Mouse (Mus musculus) stomach, embryonic 15.5 days (tissue): ENCODE results near the gene Eps8. TPM values are rescaled to one million over a fixed set of nuclear protein-coding genes. Genes with fewer than 3 reads are reported as not detected.

Experiments used
- ATAC-seq: fragments of 200-750 bp; cut with Nextera tagmentation; 2 replicates; pipeline ENCODE4 v1.8.0; 2017; ENCODE audit warnings: low read depth, moderate number of reproducible peaks, moderate TSS enrichment; ENCODE audit not compliant: insufficient read depth, low FRiP score
- H3K27ac ChIP-seq: fragments of 300-500 bp; sonication (generic); 2 replicates; pipeline ENCODE4 v1.5.1; 2015; ENCODE audit warnings: mild to moderate bottlenecking, inconsistent platforms
- H3K27me3 ChIP-seq: fragments of 300-500 bp; sonication (generic); replicated peaks from 2 replicates; pipeline ENCODE4 v1.6.1; 2015; ENCODE audit warnings: inconsistent platforms
- H3K36me3 ChIP-seq: fragments of 300-500 bp; sonication (generic); 2 replicates; pipeline ENCODE4 v1.6.1; 2015; ENCODE audit warnings: inconsistent platforms
- H3K4me1 ChIP-seq: fragments of 300-500 bp; sonication (generic); 2 replicates; pipeline ENCODE4 v1.6.1; 2015; ENCODE audit warnings: inconsistent platforms
- H3K4me2 ChIP-seq: fragments of 300-500 bp; sonication (generic); 2 replicates; pipeline ENCODE4 v1.6.1; 2015; ENCODE audit warnings: mild to moderate bottlenecking, inconsistent platforms
- H3K4me3 ChIP-seq: fragments of 300-500 bp; sonication (generic); replicated peaks from 2 replicates; pipeline ENCODE4 v1.5.1; 2015; ENCODE audit warnings: inconsistent platforms
- H3K9ac ChIP-seq: fragments of 300-500 bp; sonication (generic); 2 replicates; pipeline ENCODE4 v1.6.1; 2015; ENCODE audit warnings: inconsistent platforms
- H3K9me3 ChIP-seq: fragments of 300-500 bp; sonication (generic); 2 replicates; pipeline ENCODE4 v1.6.1; 2016; ENCODE audit warnings: inconsistent platforms
- WGBS: fragments of 180-500 bp; shearing (Covaris S2); methylation state at CpG from one replicate; pipeline ENCODE4 v1.1.7; 2015; 5-methylcytosine and 5-hydroxymethylcytosine counted together
- polyA plus RNA-seq: library from polyadenylated mRNA; unstranded; fragments of >200 nt; fragmentation: Nextera tagmentation; extraction: Ambion mirVana; gene quantifications from 2 replicates; pipeline ENCODE4 v1.2.1, GENCODE M21; 2015

The Eps8 gene
- polyA plus RNA-seq, 1 experiment from 2014 or later = 42.3 TPM

DNA sequence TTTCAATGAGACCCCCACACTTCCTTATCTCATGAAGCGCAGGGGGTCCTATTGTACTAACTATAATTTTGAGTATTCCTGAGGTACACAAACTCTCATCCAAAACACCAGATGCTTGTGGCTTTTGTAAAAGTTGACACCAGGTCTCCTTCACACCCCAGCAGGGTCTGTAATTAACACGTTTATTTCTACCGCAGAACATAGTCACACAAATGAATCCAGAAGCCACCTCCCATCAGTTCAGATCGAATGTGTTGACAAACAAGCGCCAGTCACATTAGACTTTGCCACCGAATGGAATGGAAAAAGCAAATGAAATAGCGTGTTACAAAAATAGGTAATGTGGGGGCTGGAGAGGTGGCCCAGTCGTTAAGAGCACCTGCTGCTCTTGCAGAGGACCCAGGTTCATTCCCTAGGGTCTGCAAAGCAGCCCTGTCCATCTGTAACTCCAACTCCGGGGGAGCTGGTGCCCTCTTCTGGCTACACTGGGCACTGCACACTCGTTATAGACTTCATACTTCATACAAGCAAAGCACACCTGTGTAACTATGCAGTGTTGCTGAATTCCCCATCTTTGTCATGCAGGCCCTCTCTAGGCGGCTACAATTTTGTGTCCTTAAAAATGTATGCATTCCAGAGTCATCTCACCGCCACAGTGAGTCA is 3.9 kb upstream of the Eps8 start:
- Histone ChIP-seq H3K4me3 (no peak overlapping the region), H3K27me3 (no peaks in the 10 kb centered on the region), H3K9ac (no peak overlapping the region), H3K27ac (no peak overlapping the region), H3K36me3 (no peaks in the 10 kb centered on the region), H3K9me3 (no peaks in the 10 kb centered on the region), H3K4me2 (no peak overlapping the region), H3K4me1 (no peaks in the 10 kb centered on the region)
- ATAC-seq = no peak
- WGBS = 72% methylated on average over 12 of the region's 12 CpGs

- Histone ChIP-seq H3K27me3 (no peaks in the 10 kb centered on the region), H3K36me3 (no peaks in the 10 kb centered on the region), H3K27ac (no peak overlapping the region), H3K9ac (no peak overlapping the region), H3K4me3 (no peak overlapping the region), H3K9me3 (no peaks in the 10 kb centered on the region), H3K4me2 (no peak overlapping the region), H3K4me1 (no peaks in the 10 kb centered on the region)
- WGBS = 72% methylated on average over 6 of the region's 6 CpGs
- no peak for ATAC-seq
Measured at GRCm38 (mm10) chr6:137657203-137657602, 2.5 kb upstream of the Eps8 start.

GRCm38 (mm10) chr6:137649528-137649927 is 5.1 kb downstream of the Eps8 start:
- WGBS = 29% methylated on average over 3 of the region's 7 CpGs
- no peak overlapping the region for H3K9ac ChIP-seq

DNA sequence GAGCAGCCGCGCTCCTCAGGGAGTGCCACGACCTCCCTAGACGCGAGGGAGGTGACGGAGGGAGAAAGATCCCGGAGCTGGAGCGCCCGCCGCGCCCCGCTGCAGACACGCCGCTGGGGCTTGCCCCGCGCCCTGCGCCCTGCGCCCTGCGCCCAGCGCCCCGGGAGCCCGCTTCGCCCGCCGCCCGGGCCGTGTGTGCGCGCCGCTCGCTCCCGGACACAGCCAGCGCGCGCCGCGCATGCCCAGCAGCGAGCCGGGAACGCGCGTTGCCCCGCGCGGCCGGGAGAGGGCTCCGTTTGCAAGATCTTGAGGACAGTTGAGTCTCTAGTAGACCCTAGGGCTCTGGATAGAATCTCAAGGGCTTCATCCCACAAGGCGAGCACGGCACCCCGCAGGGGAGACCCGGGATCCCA is 5.6 kb downstream of the Eps8 start:
- 0% methylated on average over 40 of the region's 51 CpGs for WGBS
- ATAC-seq = peak; percentile 83
- H3K9me3 ChIP-seq = no peaks in the 10 kb centered on the region
- H3K4me3 ChIP-seq = peak overlapping the region; percentile 86
- H3K4me2 ChIP-seq = peak overlapping the region; percentile 94
- no peaks in the 10 kb centered on the region for H3K27me3 ChIP-seq
- peak overlapping the region; percentile 74 for H3K9ac ChIP-seq
- H3K36me3 ChIP-seq = no peaks in the 10 kb centered on the region
- H3K27ac ChIP-seq = no peak overlapping the region
- peaks cover 11% of the 10 kb centered on the region; the same call in 1 of the 2 replicates for H3K4me1 ChIP-seq

More at GRCm38 (mm10) chr6:137649528-137649927, 5.1 kb downstream of the Eps8 start:
- Histone ChIP-seq H3K27me3 (no peaks in the 10 kb centered on the region), H3K4me1 (peaks cover 11% of the 10 kb centered on the region; the same call in 1 of the 2 replicates), H3K36me3 (no peaks in the 10 kb centered on the region), H3K27ac (no peak overlapping the region), H3K9me3 (no peaks in the 10 kb centered on the region), H3K4me2 (peak overlapping the region; percentile 94), H3K4me3 (peak overlapping the region; percentile 86)
- no peak; the same call in none of the 2 replicates for ATAC-seq

- Histone ChIP-seq H3K4me2 (peak overlapping the region; percentile 94), H3K27ac (no peak overlapping the region), H3K9ac (peak overlapping the region; percentile 74), H3K27me3 (no peaks in the 10 kb centered on the region), H3K4me3 (peak overlapping the region; percentile 86), H3K36me3 (no peaks in the 10 kb centered on the region), H3K9me3 (no peaks in the 10 kb centered on the region), H3K4me1 (peaks cover 11% of the 10 kb centered on the region; the same call in 1 of the 2 replicates)
- ATAC-seq = peak; percentile 65
- 2% methylated on average over 53 of the region's 59 CpGs for WGBS
Measured at GRCm38 (mm10) chr6:137648110-137649067, 6.3 kb downstream of the Eps8 start.

DNA sequence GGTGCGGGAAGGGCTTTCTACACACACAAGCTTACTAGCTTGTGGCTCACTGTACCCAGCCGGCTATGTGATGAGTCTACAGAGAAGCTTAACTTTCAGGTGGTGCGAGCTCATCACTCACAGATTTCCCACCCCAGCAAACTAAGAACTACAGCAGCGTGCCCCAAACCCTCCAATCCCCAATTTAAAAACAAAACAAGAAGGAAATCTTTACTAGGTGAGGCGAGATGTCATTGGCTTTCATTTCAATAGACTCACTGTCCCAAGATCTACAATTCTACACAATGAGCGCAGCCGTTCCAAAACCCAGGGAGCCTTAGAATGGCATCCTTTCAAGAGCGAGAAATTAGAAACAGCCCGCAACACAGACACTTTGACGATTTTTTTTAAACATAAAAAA is 7.0 kb downstream of the Eps8 start:
- Histone ChIP-seq H3K4me2 (peak overlapping the region; percentile 94), H3K9me3 (no peaks in the 10 kb centered on the region), H3K36me3 (no peaks in the 10 kb centered on the region), H3K27me3 (no peaks in the 10 kb centered on the region), H3K9ac (no peak overlapping the region), H3K27ac (no peak overlapping the region), H3K4me3 (peak overlapping the region; percentile 86), H3K4me1 (peaks cover 11% of the 10 kb centered on the region; the same call in 1 of the 2 replicates)
- ATAC-seq = no peak
- 23% methylated on average over 10 of the region's 10 CpGs for WGBS

GRCm38 (mm10) chr6:137646726-137647125 is 8.0 kb downstream of the Eps8 start:
- H3K4me3 ChIP-seq = no peak overlapping the region
- no peak overlapping the region for H3K27ac ChIP-seq

GRCm38 (mm10) chr6:137644893-137645292 is 9.8 kb downstream of the Eps8 start:
- no peak for ATAC-seq
- H3K9me3 ChIP-seq = no peaks in the 10 kb centered on the region

More at GRCm38 (mm10) chr6:137646726-137647125, 8.0 kb downstream of the Eps8 start:
- H3K27me3 ChIP-seq = no peaks in the 10 kb centered on the region
- no peak for ATAC-seq
- H3K4me1 ChIP-seq = peaks cover 11% of the 10 kb centered on the region; the same call in 1 of the 2 replicates
- H3K9me3 ChIP-seq = no peaks in the 10 kb centered on the region
- H3K36me3 ChIP-seq = no peaks in the 10 kb centered on the region
- H3K9ac ChIP-seq = no peak overlapping the region
- H3K4me2 ChIP-seq = no peak overlapping the region
- WGBS = 66% methylated on average over 2 of the region's 2 CpGs

GRCm38 (mm10) chr6:137643814-137644213 is 10.9 kb downstream of the Eps8 start:
- WGBS = 78% methylated on average over 4 of the region's 4 CpGs
- H3K27ac ChIP-seq = no peak overlapping the region
- ATAC-seq = no peak
- no peak overlapping the region for H3K4me3 ChIP-seq
- H3K27me3 ChIP-seq = no peaks in the 10 kb centered on the region
- no peaks in the 10 kb centered on the region for H3K36me3 ChIP-seq
- H3K9ac ChIP-seq = no peak overlapping the region
- H3K4me1 ChIP-seq = peaks cover 11% of the 10 kb centered on the region; the same call in 1 of the 2 replicates
- no peak overlapping the region for H3K4me2 ChIP-seq
- H3K9me3 ChIP-seq = no peaks in the 10 kb centered on the region

More at GRCm38 (mm10) chr6:137644893-137645292, 9.8 kb downstream of the Eps8 start:
- WGBS = 83% methylated on average over 5 of the region's 5 CpGs
- Histone ChIP-seq H3K4me3 (no peak overlapping the region), H3K4me1 (peaks cover 11% of the 10 kb centered on the region; the same call in 1 of the 2 replicates), H3K36me3 (no peaks in the 10 kb centered on the region), H3K27ac (no peak overlapping the region), H3K4me2 (no peak overlapping the region), H3K27me3 (no peaks in the 10 kb centered on the region), H3K9ac (no peak overlapping the region)

- H3K4me2 ChIP-seq = no peak overlapping the region
- ATAC-seq = no peak
Measured at GRCm38 (mm10) chr6:137641642-137642041, 13.0 kb downstream of the Eps8 start.

GRCm38 (mm10) chr6:137638834-137639567 is 15.7 kb downstream of the Eps8 start:
- ATAC-seq = no peak
- no peak overlapping the region for H3K4me3 ChIP-seq
- H3K9me3 ChIP-seq = no peaks in the 10 kb centered on the region
- no peaks in the 10 kb centered on the region for H3K36me3 ChIP-seq
- H3K27me3 ChIP-seq = no peaks in the 10 kb centered on the region
- H3K27ac ChIP-seq = no peak overlapping the region
- no peak overlapping the region for H3K9ac ChIP-seq
- no peak overlapping the region for H3K4me2 ChIP-seq
- WGBS = 68% methylated on average over 11 of the region's 11 CpGs
- H3K4me1 ChIP-seq = no peaks in the 10 kb centered on the region

More at GRCm38 (mm10) chr6:137641642-137642041, 13.0 kb downstream of the Eps8 start:
- Histone ChIP-seq H3K4me3 (no peak overlapping the region), H3K4me1 (0 out of 2 replicates have a peak, but pooled peaks cover 2% of the 10 kb centered on the region), H3K9ac (no peak overlapping the region), H3K27me3 (no peaks in the 10 kb centered on the region), H3K9me3 (no peaks in the 10 kb centered on the region), H3K36me3 (no peaks in the 10 kb centered on the region), H3K27ac (no peak overlapping the region)
- WGBS = 83% methylated on average over 1 of the region's 1 CpGs
